Mouse (Mus musculus): ENCODE data around the gene Elmo1. TPM values are rescaled to one million over a fixed set of nuclear protein-coding genes. Genes with fewer than 3 reads are reported as not detected.

The Elmo1 gene
- polyA plus RNA-seq, 1 experiment from 2014 or later: 45.9 TPM

- peak; percentile 72 for ATAC-seq (ENCODE audit: low FRiP score)
- H3K27me3 ChIP-seq: no peaks in the 10 kb centered on the region
- H3K27ac ChIP-seq: peak overlapping the region; percentile 52
- no peak overlapping the region for H3K4me2 ChIP-seq
- no peak overlapping the region for H3K9ac ChIP-seq
- no peaks in the 10 kb centered on the region for H3K36me3 ChIP-seq
- no peak overlapping the region for H3K4me3 ChIP-seq
- H3K4me1 ChIP-seq (replicated peaks): peaks cover 14% of the 10 kb centered on the region
- WGBS: 61% methylated on average over 4 of the region's 4 CpGs
- no peaks in the 10 kb centered on the region for H3K9me3 ChIP-seq
Measured at GRCm38 (mm10) chr13:20335051-20335888, 244.9 kb downstream of the Elmo1 start.

GRCm38 (mm10) chr13:20335889-20336497, 245.6 kb downstream of the Elmo1 start:
- peak; percentile 64; the same call in 1 of the 2 replicates for ATAC-seq (ENCODE audit: low FRiP score)
- 62% methylated on average over 7 of the region's 7 CpGs for WGBS
- H3K4me2 ChIP-seq: no peak overlapping the region

GRCm38 (mm10) chr13:20342881-20343280, 252.5 kb downstream of the Elmo1 start:
- H3K4me1 ChIP-seq (replicated peaks): no peaks in the 10 kb centered on the region
- no peak overlapping the region for H3K27ac ChIP-seq
- H3K27me3 ChIP-seq: no peaks in the 10 kb centered on the region
- no peaks in the 10 kb centered on the region for H3K9me3 ChIP-seq
- no peak overlapping the region for H3K9ac ChIP-seq
- ATAC-seq (ENCODE audit: low FRiP score): no peak
- H3K4me2 ChIP-seq: no peak overlapping the region
- H3K4me3 ChIP-seq: no peak overlapping the region
- WGBS: 91% methylated on average over 3 of the region's 3 CpGs
- H3K36me3 ChIP-seq: no peaks in the 10 kb centered on the region

More at GRCm38 (mm10) chr13:20335889-20336497, 245.6 kb downstream of the Elmo1 start:
- H3K4me1 ChIP-seq (replicated peaks): peaks cover 14% of the 10 kb centered on the region
- no peak overlapping the region for H3K4me3 ChIP-seq
- H3K9ac ChIP-seq: no peak overlapping the region
- H3K27me3 ChIP-seq: no peaks in the 10 kb centered on the region
- peak overlapping the region; percentile 3 for H3K27ac ChIP-seq
- H3K36me3 ChIP-seq: no peaks in the 10 kb centered on the region
- H3K9me3 ChIP-seq: no peaks in the 10 kb centered on the region

DNA sequence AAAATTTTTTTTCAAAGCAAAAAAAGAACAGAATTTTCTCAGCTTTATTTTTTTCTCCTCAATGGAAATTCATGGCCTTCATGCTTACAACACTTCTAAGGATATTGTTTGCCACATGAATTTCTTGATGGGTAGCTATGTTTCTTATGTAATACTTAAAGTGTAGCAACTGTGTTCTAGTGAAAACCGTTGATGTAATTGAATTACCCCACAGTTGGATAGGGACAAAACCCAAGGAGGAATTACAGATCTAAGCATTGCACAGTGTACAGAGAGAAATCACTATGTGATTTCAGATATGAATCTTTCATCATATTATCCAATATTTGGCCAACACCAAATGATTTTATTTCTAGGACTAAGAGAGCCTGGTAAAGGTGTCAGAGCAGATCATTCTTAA, 259.4 kb downstream of the Elmo1 start:
- no peaks in the 10 kb centered on the region for H3K36me3 ChIP-seq
- no peak for ATAC-seq (ENCODE audit: low FRiP score)
- WGBS: 94% methylated on average over 1 of the region's 1 CpGs

GRCm38 (mm10) chr13:20352631-20353030, 262.2 kb downstream of the Elmo1 start:
- Histone ChIP-seq H3K27me3 (no peaks in the 10 kb centered on the region), H3K4me3 (no peak overlapping the region)
- no peak for ATAC-seq (ENCODE audit: low FRiP score)

More for the DNA sequence above, 259.4 kb downstream of the Elmo1 start:
- H3K27ac ChIP-seq: no peak overlapping the region
- peaks cover 14% of the 10 kb centered on the region for H3K4me1 ChIP-seq (replicated peaks)
- no peak overlapping the region for H3K4me2 ChIP-seq
- no peaks in the 10 kb centered on the region for H3K27me3 ChIP-seq
- H3K4me3 ChIP-seq: no peak overlapping the region
- H3K9ac ChIP-seq: no peak overlapping the region
- no peaks in the 10 kb centered on the region for H3K9me3 ChIP-seq

DNA sequence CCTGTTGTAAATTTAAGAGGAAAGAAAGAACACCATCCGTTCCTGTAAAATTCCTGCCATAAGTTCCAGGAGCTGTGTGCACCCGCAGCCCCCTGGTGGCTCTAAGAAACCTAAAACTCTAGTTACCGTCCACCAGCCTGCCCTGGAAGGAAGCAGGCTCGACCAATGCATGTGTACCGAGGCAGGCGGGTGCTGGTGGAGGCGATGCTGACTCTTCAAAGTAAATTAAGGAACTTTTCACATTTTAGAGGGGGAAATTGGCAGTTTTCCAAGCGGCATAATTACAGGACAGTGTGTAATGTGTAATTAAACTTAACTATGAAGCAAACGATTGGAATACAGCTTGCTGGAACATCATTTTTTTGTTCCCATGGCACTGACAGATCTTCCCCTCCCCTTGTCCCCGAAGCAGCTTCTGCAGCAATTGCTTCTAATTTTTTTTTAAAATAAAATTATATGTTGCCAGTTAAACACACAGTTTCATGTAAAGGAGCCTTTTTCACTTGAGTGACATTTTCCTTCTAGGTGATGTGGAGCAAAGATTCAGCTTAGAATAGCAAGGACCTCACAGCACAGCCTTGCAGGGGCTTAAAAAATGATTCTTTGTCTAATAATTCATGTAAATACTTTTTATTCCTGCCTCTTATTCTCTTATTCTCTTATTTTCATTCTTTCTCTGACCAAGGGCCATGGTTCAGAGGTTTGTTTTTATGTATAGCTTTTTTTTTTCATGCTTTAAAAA, 263.6 kb downstream of the Elmo1 start:
- Histone ChIP-seq H3K4me3 (no peak overlapping the region), H3K4me2 (peak overlapping the region; percentile 3; the same call in 1 of the 2 replicates), H3K27ac (peak overlapping the region; percentile 80), H3K9me3 (no peaks in the 10 kb centered on the region), H3K27me3 (no peaks in the 10 kb centered on the region), H3K4me1 (replicated peaks) (peaks cover 21% of the 10 kb centered on the region), H3K9ac (no peak overlapping the region), H3K36me3 (no peaks in the 10 kb centered on the region)
- 37% methylated on average over 10 of the region's 10 CpGs for WGBS
- peak; percentile 43 for ATAC-seq (ENCODE audit: low FRiP score)

More at GRCm38 (mm10) chr13:20352631-20353030, 262.2 kb downstream of the Elmo1 start:
- WGBS: 94% methylated on average over 2 of the region's 2 CpGs
- no peak overlapping the region for H3K27ac ChIP-seq
- peaks cover 21% of the 10 kb centered on the region for H3K4me1 ChIP-seq (replicated peaks)
- no peak overlapping the region for H3K4me2 ChIP-seq
- H3K9ac ChIP-seq: no peak overlapping the region
- H3K9me3 ChIP-seq: no peaks in the 10 kb centered on the region
- H3K36me3 ChIP-seq: no peaks in the 10 kb centered on the region

DNA sequence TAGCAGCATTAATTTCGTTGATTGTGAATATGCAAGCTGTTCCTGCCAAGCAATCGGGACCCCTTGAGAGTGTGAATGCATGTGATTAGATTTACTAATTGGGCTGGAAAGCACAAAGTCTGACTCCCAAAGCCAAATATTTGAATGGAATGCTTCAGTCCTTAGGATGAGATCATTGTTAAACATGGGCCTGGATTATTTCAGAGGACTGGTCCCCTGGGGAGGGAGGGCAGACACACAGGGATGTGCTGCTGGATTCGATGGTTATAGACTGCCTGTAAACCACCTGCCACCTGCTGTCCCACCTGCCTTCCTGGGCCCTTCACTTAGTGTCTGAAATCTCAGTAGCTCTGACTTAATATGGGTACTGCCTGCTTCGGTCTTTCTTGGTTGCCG, 264.2 kb downstream of the Elmo1 start:
- Histone ChIP-seq H3K4me3 (no peak overlapping the region), H3K36me3 (no peaks in the 10 kb centered on the region), H3K9me3 (no peaks in the 10 kb centered on the region), H3K27ac (peak overlapping the region; percentile 80), H3K4me1 (replicated peaks) (peaks cover 21% of the 10 kb centered on the region), H3K4me2 (no peak overlapping the region), H3K9ac (no peak overlapping the region), H3K27me3 (no peaks in the 10 kb centered on the region)
- ATAC-seq (ENCODE audit: low FRiP score): peak; percentile 86
- 38% methylated on average over 5 of the region's 5 CpGs for WGBS

GRCm38 (mm10) chr13:20362541-20362940, 272.1 kb downstream of the Elmo1 start:
- no peak overlapping the region for H3K9ac ChIP-seq
- no peak overlapping the region for H3K4me2 ChIP-seq
- no peaks in the 10 kb centered on the region for H3K27me3 ChIP-seq
- no peak for ATAC-seq (ENCODE audit: low FRiP score)
- no peaks in the 10 kb centered on the region for H3K9me3 ChIP-seq
- peaks cover 11% of the 10 kb centered on the region for H3K4me1 ChIP-seq (replicated peaks)
- no peak overlapping the region for H3K4me3 ChIP-seq
- H3K27ac ChIP-seq: no peak overlapping the region
- 87% methylated on average over 2 of the region's 2 CpGs for WGBS
- H3K36me3 ChIP-seq: no peaks in the 10 kb centered on the region

GRCm38 (mm10) chr13:20365828-20366593, 275.6 kb downstream of the Elmo1 start:
- ATAC-seq (ENCODE audit: low FRiP score): peak; percentile 50; the same call in 1 of the 2 replicates

GRCm38 (mm10) chr13:20370036-20370802, 279.8 kb downstream of the Elmo1 start:
- Histone ChIP-seq H3K4me1 (replicated peaks) (peaks cover 27% of the 10 kb centered on the region), H3K27ac (peak overlapping the region; percentile 78), H3K27me3 (no peaks in the 10 kb centered on the region), H3K36me3 (no peaks in the 10 kb centered on the region), H3K4me3 (no peak overlapping the region), H3K9ac (no peak overlapping the region), H3K4me2 (no peak overlapping the region), H3K9me3 (no peaks in the 10 kb centered on the region)
- ATAC-seq (ENCODE audit: low FRiP score): peak; percentile 74
- WGBS: 66% methylated on average over 5 of the region's 5 CpGs

More at GRCm38 (mm10) chr13:20365828-20366593, 275.6 kb downstream of the Elmo1 start:
- 58% methylated on average over 7 of the region's 7 CpGs for WGBS
- Histone ChIP-seq H3K9ac (no peak overlapping the region), H3K36me3 (no peaks in the 10 kb centered on the region), H3K27ac (peak overlapping the region; percentile 55), H3K4me2 (no peak overlapping the region), H3K4me1 (replicated peaks) (peaks cover 23% of the 10 kb centered on the region), H3K27me3 (no peaks in the 10 kb centered on the region), H3K9me3 (no peaks in the 10 kb centered on the region), H3K4me3 (no peak overlapping the region)

- Histone ChIP-seq H3K27me3 (no peaks in the 10 kb centered on the region), H3K9ac (no peak overlapping the region), H3K4me2 (no peak overlapping the region), H3K27ac (peak overlapping the region; percentile 53), H3K9me3 (no peaks in the 10 kb centered on the region), H3K4me1 (replicated peaks) (peaks cover 24% of the 10 kb centered on the region), H3K36me3 (no peaks in the 10 kb centered on the region), H3K4me3 (no peak overlapping the region)
- ATAC-seq (ENCODE audit: low FRiP score): no peak
- WGBS: 87% methylated on average over 6 of the region's 6 CpGs
Measured at GRCm38 (mm10) chr13:20371501-20371900, 281.1 kb downstream of the Elmo1 start.

All from hindbrain, embryonic 13.5 days (tissue).